Mouse (Mus musculus) heart, adult 2 months (tissue): ENCODE measurements around the gene Mst1. TPM values are rescaled to one million over a fixed set of nuclear protein-coding genes. Genes with fewer than 3 reads are reported as not detected.

ENCODE experiments used
- DNase-seq, 2 experiments: peaks; one replicate each; pipeline ENCODE4 v3.0.0; 2021
- H3K27ac ChIP-seq: fragments of 200-600 bp; 2 replicates; pipeline ENCODE4 v1.8.1; 2022
- H3K27me3 ChIP-seq: fragments of 200-500 bp; 2 replicates; pipeline ENCODE4 v1.6.1; 2012; ENCODE audit warnings: mild to moderate bottlenecking, low read length, inconsistent platforms, mixed read lengths; ENCODE audit not compliant: control insufficient read depth, insufficient read depth
- H3K36me3 ChIP-seq: fragments of 200-500 bp; 2 replicates; pipeline ENCODE4 v1.6.1; 2012; ENCODE audit warnings: low read length, inconsistent platforms; ENCODE audit not compliant: control insufficient read depth, insufficient read depth
- H3K4me1 ChIP-seq: fragments of 200-500 bp; 2 replicates; pipeline ENCODE4 v1.6.1; 2011; ENCODE audit warnings: low read length; ENCODE audit not compliant: control insufficient read depth, insufficient read depth
- H3K4me3 ChIP-seq: fragments of 200-600 bp; 2 replicates; pipeline ENCODE4 v1.8.1; 2022
- H3K79me2 ChIP-seq: fragments of 200-500 bp; replicated peaks from 2 replicates; pipeline ENCODE4 v1.6.1; 2012; ENCODE audit warnings: mild to moderate bottlenecking, inconsistent platforms, low read length, moderate library complexity, mixed read lengths; ENCODE audit not compliant: control insufficient read depth, insufficient read depth
- H3K9ac ChIP-seq: fragments of 200-500 bp; 2 replicates; pipeline ENCODE4 v1.6.1; 2012; ENCODE audit warnings: low read depth, mild to moderate bottlenecking, control low read depth, inconsistent platforms, low read length, mixed read lengths
- CTCF ChIP-seq: fragments of 200-600 bp; IDR thresholded peaks from 2 replicates; pipeline ENCODE4 v1.8.1; 2022; ENCODE audit warnings: antibody characterized with exemption, mild to moderate bottlenecking, moderate library complexity
- EP300 ChIP-seq: fragments of 200-500 bp; IDR thresholded peaks from 2 replicates; pipeline ENCODE4 v1.6.1; 2011; ENCODE audit warnings: low read depth, low read length, control low read depth; ENCODE audit not compliant: insufficient read depth
- POLR2A ChIP-seq: fragments of 200-500 bp; IDR thresholded peaks from 2 replicates; pipeline ENCODE4 v1.6.1; 2011; ENCODE audit warnings: mild to moderate bottlenecking, low read depth, low read length, control low read depth; ENCODE audit not compliant: insufficient read depth
- WGBS: fragments of 180-500 bp; shearing (Covaris S2); methylation state at CpG from one replicate; pipeline ENCODE4 v1.1.7; 2018; 5-methylcytosine and 5-hydroxymethylcytosine counted together
- intact Hi-C: fragments of 180-260 bp; cut with DNase I; formaldehyde crosslinking; loops from one replicate; pipeline ENCODE4 v1.15.1; 2025
- polyA plus RNA-seq: library from polyadenylated mRNA; depleted of rRNA; stranded (reverse); fragments of >200 nt; gene quantifications from 2 replicates; pipeline ENCODE4 v1.2.3, GENCODE M21; 2012
- total RNA-seq, 2 experiments: library from RNA; stranded (reverse); gene quantifications; 2 replicates each; pipeline ENCODE4 v1.2.3; 2021

Mst1 gene
- total and polyA plus RNA-seq, 3 experiments, result 0.59 TPM; not detected in 2

- intact Hi-C loops, result loop anchor here (1.0 kb wide), 4 partner anchors 40 to 188 kb away; no protein-coding TSS in a partner anchor
- Histone ChIP-seq H3K27me3 (no peaks in the 10 kb centered on the region), H3K9ac (no peak overlapping the region), H3K36me3 (no peaks in the 10 kb centered on the region), H3K4me1 (peaks cover 3% of the 10 kb centered on the region), H3K79me2 (no peaks in the 10 kb centered on the region), H3K27ac (no peak overlapping the region), H3K4me3 (no peak overlapping the region)
- TF ChIP-seq EP300 (no peak), CTCF (no peak), POLR2A (no peak)
- DNase-seq, result no peak
- 66% methylated on average over 10 of the region's 10 CpGs for WGBS
Measured at GRCm38 (mm10) chr9:108095949-108096712, 15.9 kb downstream of the Mst1 start.

- H3K4me1 ChIP-seq, result peaks cover 1% of the 10 kb centered on the region
- WGBS, result 88% methylated on average over 8 of the region's 8 CpGs
- no peak for DNase-seq
- H3K9ac ChIP-seq, result no peak overlapping the region
- no peaks in the 10 kb centered on the region for H3K79me2 ChIP-seq
- H3K27ac ChIP-seq, result no peak overlapping the region
- H3K4me3 ChIP-seq, result no peak overlapping the region
- no peaks in the 10 kb centered on the region for H3K36me3 ChIP-seq
- TF ChIP-seq EP300, result no peak
- no peak for TF ChIP-seq CTCF
- no peak for TF ChIP-seq POLR2A
- H3K27me3 ChIP-seq, result no peaks in the 10 kb centered on the region
- intact Hi-C loops, result no loop called here
Measured at GRCm38 (mm10) chr9:108099619-108100018, 19.4 kb downstream of the Mst1 start.

GRCm38 (mm10) chr9:108104766-108105548, 24.7 kb downstream of the Mst1 start:
- no peak for DNase-seq
- no peak overlapping the region for H3K9ac ChIP-seq
- H3K79me2 ChIP-seq, result no peaks in the 10 kb centered on the region
- intact Hi-C loops, result no loop called here
- H3K27ac ChIP-seq, result no peak overlapping the region
- H3K27me3 ChIP-seq, result no peaks in the 10 kb centered on the region
- no peaks in the 10 kb centered on the region for H3K4me1 ChIP-seq
- H3K4me3 ChIP-seq, result no peak overlapping the region
- TF ChIP-seq EP300 (no peak), POLR2A (no peak), CTCF (no peak)
- H3K36me3 ChIP-seq, result no peaks in the 10 kb centered on the region
- 58% methylated on average over 31 of the region's 31 CpGs for WGBS

GRCm38 (mm10) chr9:108105549-108105863, 25.3 kb downstream of the Mst1 start:
- no peak overlapping the region for H3K27ac ChIP-seq
- no peaks in the 10 kb centered on the region for H3K4me1 ChIP-seq
- H3K4me3 ChIP-seq, result no peak overlapping the region
- H3K79me2 ChIP-seq, result no peaks in the 10 kb centered on the region
- H3K9ac ChIP-seq, result no peak overlapping the region
- 90% methylated on average over 12 of the region's 12 CpGs for WGBS
- no peak for DNase-seq
- no peak for TF ChIP-seq POLR2A
- no peak for TF ChIP-seq EP300
- TF ChIP-seq CTCF, result no peak
- H3K27me3 ChIP-seq, result no peaks in the 10 kb centered on the region
- intact Hi-C loops, result no loop called here
- H3K36me3 ChIP-seq, result no peaks in the 10 kb centered on the region

- Histone ChIP-seq H3K27me3 (no peaks in the 10 kb centered on the region), H3K27ac (no peak overlapping the region), H3K9ac (no peak overlapping the region), H3K4me3 (no peak overlapping the region), H3K79me2 (no peaks in the 10 kb centered on the region), H3K36me3 (no peaks in the 10 kb centered on the region), H3K4me1 (no peaks in the 10 kb centered on the region)
- intact Hi-C loops, result no loop called here
- WGBS, result 88% methylated on average over 23 of the region's 23 CpGs
- no peak for DNase-seq
- TF ChIP-seq EP300 (no peak), POLR2A (no peak), CTCF (peak; percentile 14; the same call in 1 of the 2 replicates)
Measured at GRCm38 (mm10) chr9:108106090-108106489, 25.9 kb downstream of the Mst1 start.

- WGBS, result 94% methylated on average over 16 of the region's 16 CpGs
Measured at GRCm38 (mm10) chr9:108107867-108108266, 27.6 kb downstream of the Mst1 start.

More at GRCm38 (mm10) chr9:108107867-108108266, 27.6 kb downstream of the Mst1 start:
- TF ChIP-seq CTCF (no peak), EP300 (no peak), POLR2A (no peak)
- intact Hi-C loops, result no loop called here
- H3K4me1 ChIP-seq, result no peaks in the 10 kb centered on the region
- H3K79me2 ChIP-seq, result no peaks in the 10 kb centered on the region
- no peak overlapping the region for H3K27ac ChIP-seq
- H3K27me3 ChIP-seq, result no peaks in the 10 kb centered on the region
- H3K9ac ChIP-seq, result no peak overlapping the region
- H3K36me3 ChIP-seq, result no peaks in the 10 kb centered on the region
- no peak overlapping the region for H3K4me3 ChIP-seq
- DNase-seq, result no peak
